Mouse (Mus musculus) right cerebral cortex, postnatal 4 days (tissue): Measurements from ENCODE around the gene 1700030J22Rik.

ENCODE experiments used
- DNase-seq: peaks from one replicate; pipeline ENCODE4 v3.0.0-alpha.2; 2022

1700030J22Rik gene

GRCm38 (mm10) chr8:116978631-116979256 lies at the start of gene 1700030J22Rik:
Gene 1700030J22Rik, minus strand, starts transcription at chr8:116978959.
- peak; percentile 94 for DNase-seq

DNA sequence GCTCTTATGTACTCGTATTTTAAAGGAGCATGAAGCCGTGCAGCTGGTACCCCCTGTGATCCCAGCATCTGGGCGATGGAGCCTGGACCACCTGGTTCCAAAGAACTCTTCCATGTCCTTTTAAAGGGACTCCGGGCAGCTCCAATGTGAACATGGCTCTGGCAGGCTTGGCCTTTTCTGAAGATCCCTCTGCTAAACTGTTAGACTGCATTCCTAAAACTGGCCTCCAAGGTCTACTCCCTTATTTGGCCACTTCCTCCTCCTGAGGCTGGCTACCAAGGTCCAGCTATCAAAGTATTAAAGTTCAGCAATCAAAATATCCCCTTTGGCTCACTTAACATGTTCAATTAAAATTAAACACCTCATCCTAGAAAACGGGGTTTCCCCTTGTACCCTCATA lies 48.8 kb upstream of the 1700030J22Rik start:
- no peak for DNase-seq

GRCm38 (mm10) chr8:117022297-117022993 lies 43.7 kb upstream of the 1700030J22Rik start:
- no peak for DNase-seq

- peak; percentile 73 for DNase-seq
Observed at GRCm38 (mm10) chr8:117019323-117020275, 40.8 kb upstream of the 1700030J22Rik start.

- no peak for DNase-seq
Observed at GRCm38 (mm10) chr8:117017896-117018295, 39.1 kb upstream of the 1700030J22Rik start.

- no peak for DNase-seq
Observed at GRCm38 (mm10) chr8:117017006-117017405, 38.2 kb upstream of the 1700030J22Rik start.

- no peak for DNase-seq
Observed at GRCm38 (mm10) chr8:117015670-117016069, 36.9 kb upstream of the 1700030J22Rik start.

DNA sequence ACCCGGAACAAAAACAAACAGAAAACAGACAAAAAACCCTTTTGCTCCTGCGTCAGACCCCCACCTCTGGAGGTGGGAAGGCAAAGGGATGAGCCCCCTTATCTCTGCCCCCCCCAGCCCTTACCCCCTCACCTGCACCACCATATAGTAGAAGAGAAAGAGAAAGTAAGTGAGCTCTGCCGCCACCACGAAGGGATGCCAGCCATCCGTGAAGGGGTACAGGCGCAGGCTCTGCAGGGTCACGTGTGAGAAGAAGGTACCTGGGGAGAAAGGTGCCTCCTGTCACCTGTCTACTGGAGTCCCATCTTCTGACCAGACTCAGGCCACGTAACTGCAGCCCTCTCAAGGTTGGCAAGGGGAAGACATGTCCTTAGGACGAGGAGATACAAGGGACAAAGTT lies 32.6 kb upstream of the 1700030J22Rik start:
- DNase-seq = no peak

- no peak for DNase-seq
Observed at GRCm38 (mm10) chr8:116994016-116994716, 15.4 kb upstream of the 1700030J22Rik start.

GRCm38 (mm10) chr8:116993095-116993867 lies 14.5 kb upstream of the 1700030J22Rik start, which contains the start of gene Gcsh:
Gene Gcsh, minus strand, starts transcription at chr8:116993537.
- peak; percentile 94 for DNase-seq

DNA sequence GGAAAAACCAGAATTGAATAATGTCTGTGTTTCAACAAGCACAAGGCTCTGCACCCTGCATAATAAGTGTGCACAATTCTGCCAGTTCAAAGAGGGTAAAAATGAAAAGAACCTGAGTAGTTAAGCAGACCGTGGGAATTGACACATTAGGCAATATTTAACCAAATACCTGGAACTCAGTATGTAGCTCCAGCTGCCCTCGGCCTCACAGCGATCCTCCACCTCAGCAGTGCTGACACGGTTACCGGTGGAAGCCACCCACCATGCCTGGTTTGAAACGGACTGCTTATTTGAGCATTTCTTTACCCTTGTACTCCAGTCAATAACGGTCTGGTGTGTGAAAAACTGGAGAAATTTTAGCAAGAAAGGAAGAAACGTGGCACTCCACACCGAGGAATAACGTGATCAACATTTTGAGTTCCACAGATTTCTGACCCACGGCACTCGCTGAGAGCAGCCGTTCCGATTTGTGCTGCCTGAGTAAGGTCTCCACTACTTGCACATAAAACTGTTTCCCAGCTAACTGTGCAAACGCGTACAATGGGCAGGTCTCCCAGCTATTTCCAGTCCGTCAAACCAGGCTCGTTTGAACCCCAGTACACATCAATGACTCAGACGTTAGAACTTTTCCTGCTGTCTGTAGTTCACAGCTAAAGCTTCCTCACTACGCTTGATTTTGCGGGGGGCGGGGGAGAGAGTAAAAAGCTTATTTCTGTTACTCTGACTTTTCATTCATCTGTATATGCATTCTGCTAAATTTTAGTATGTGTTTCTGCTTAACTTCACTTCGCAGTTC lies 13.6 kb upstream of the 1700030J22Rik start:
- no peak for DNase-seq

GRCm38 (mm10) chr8:116991241-116991640 lies 12.5 kb upstream of the 1700030J22Rik start:
- DNase-seq = no peak

GRCm38 (mm10) chr8:116989842-116990241 lies 11.1 kb upstream of the 1700030J22Rik start:
- DNase-seq = no peak

DNA sequence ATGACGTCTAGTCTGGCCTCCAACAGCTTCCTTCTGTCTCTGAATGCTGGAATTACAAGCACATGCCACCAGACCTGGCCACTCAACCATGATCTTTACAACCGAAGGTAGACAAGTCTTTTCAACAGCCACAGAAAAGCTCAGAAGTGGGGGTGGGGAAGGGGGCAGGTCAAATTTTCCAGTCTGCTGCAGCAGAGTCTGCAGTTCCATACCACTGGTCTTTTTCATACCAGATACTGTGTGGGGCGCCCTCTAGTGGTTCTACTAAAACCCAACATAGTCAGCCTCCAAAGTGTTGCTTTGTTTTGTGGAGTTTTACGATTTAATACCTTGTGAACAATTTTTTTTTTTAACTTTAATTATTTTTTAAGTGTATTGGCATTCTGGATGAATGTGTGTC lies 1.4 kb upstream of the 1700030J22Rik start:
- peak; percentile 60 for DNase-seq

DNA sequence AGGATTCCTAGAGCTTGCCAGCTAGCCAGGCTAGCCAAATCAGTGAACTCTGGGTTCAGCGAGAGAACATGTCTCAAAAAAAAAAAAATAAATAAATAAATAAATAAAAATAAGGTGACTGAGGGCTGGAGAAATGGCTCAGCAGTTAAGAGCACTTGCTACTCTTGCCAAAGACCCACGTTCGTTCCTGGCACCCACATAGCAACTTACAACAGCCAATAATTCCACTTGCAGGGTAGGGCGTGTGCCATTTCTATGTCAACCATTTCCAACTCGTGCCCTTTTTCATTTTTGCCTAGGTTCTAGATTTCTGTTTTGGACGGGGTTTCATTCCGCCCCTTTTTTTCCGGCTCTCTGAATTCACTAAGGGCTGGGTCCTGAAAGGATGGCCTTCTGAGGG lies 707 bp downstream of the 1700030J22Rik start:
- no peak for DNase-seq

GRCm38 (mm10) chr8:116975606-116976005 lies 3.2 kb downstream of the 1700030J22Rik start:
- DNase-seq = no peak

DNA sequence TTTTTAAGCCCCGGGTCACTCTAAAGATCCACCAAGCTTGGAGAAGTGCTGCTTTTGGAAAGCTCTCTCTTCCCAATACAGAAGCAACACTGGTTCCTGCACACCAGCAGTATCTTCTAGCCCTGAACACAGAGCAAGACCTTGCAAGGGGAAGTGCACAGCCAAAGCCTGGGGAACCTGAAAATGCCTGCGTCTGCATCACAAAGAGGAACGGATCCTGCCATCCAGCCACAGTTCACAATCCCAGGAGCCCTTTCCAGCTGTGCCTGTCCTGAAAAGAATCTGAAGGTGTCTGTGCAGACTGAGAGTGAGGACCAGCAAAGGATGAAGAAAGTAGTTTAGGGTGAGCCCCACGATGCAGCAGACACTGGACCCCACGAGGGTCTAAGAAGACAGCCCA lies 3.7 kb downstream of the 1700030J22Rik start:
- DNase-seq = no peak

DNA sequence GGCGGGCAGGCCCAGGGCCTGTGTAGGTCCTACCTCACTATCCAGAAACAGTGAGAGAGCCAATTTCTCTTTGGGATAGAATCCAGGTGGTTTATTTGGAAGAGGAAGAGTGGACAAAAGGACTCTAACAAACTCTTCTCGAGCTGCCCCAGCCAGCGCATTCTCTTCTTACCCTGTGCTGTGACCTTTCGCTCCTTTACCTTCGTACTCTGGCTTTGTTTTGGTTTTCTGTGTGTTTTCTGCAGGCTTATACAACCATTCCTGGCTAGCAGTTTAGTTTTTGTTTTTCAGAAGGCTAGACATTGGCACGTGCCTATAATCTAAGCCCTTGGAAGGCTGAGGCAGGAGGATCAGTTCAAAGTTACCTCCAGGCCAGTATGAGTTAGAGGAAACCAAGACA lies 9.2 kb downstream of the 1700030J22Rik start:
- no peak for DNase-seq

- DNase-seq = no peak
Observed at GRCm38 (mm10) chr8:116954415-116954814, 24.3 kb downstream of the 1700030J22Rik start.

DNA sequence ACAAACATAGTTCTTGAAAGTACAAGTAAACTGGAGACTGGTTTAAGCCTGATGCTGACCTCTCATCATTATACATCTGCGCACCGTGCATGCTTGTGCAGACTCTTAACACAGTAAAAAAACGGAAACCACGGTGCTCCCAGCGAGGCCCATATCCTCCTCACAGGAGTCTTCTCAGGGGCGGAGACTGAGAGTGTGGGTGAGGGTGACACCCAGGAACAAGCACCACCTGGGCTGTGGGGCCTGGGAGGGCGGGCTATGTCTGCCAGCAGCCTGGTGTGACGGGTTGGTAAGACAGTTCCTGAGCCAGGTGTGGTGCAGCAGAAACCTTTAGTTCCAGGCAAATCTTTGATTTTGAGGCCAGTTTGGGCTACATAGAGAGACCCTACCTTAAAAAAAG lies 26.3 kb downstream of the 1700030J22Rik start:
- DNase-seq = no peak

DNA sequence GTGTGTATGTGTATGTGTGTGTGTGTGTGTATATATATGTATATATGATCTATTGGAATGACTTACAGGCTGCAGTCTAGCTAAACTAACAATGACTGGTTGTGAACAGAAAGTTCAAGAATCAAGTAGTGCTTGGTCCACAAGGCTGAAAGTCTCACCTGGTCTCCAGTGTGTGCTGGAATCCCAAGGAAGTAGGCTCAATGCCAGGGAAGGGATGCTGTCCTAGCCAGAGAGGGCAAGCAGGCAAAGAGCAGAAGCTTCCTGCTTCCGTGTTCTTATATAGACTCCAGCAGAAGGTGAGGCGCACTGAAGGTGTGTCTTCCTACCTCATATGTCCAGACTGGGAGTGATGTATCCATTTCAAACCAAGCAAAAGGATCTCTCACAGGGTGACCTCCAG lies 27.0 kb downstream of the 1700030J22Rik start:
- DNase-seq = no peak
